Mouse (Mus musculus): ENCODE measurements around the gene Clmp.
"Not testable (repeated sequence)": the region's sequence is repeated elsewhere in the genome, so short reads cannot be mapped to it uniquely, and the experiment has no call there.

Gene Clmp

DNA sequence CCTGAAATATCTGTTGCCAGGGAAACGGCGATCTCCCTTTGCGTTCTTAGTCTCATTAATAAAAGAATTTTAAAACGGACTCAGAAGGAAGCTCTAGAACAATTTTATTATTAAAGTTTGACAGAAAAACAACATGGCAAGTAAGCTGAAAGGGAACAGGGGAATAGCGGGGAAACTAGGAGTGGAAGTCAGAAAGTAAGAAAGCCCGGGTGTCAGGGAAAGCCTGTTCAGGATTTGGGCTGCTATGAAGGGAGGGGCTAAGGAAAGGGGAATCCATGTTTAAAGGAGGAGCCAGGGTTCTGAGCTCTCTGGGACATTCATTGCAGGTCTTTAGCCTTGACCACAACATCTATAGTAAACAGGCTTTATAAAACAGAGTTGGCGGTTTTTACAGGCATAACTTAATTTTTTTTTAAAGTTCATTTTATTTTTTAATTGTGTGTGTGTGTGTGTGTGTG is 45.9 kb downstream of the Clmp start:
- DNase-seq (ENCODE audit: low spot score in 2 of 2), result no peak

- no peak for DNase-seq (ENCODE audit: low spot score in 2 of 2)
These were observed 46.5 kb downstream of the Clmp start for GRCm38 (mm10) chr9:40732302-40732701.

GRCm38 (mm10) chr9:40737117-40737516 is 51.4 kb downstream of the Clmp start:
- DNase-seq (ENCODE audit: low spot score in 2 of 2), result peak in 1 of 2 experiments; percentile 67

DNA sequence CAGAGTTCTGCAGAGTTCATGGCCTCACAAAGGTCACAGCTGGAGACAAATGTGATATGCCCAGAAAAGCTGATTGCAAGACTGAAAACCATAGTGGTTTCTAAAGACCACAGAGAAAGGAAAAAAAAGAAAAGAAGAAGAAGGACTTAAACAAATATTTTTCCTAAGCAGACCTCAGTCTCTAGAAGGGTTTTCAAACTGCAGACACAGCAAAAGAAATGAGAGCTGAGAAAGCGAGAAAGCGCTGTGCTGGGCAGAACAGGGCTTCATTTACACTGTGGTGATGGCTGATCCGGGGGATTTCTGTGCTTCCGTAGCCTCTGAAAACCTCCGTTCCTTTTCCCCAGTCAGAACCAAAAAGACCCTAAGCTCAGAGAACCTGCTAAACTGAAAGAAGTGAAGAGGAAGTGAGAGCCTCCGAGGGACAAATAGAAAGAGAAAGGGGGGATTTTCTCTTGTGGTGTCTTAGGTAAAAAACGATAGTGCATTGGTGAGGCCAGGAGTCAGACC is 57.8 kb downstream of the Clmp start:
- no peak for DNase-seq (ENCODE audit: low spot score in 2 of 2)

DNA sequence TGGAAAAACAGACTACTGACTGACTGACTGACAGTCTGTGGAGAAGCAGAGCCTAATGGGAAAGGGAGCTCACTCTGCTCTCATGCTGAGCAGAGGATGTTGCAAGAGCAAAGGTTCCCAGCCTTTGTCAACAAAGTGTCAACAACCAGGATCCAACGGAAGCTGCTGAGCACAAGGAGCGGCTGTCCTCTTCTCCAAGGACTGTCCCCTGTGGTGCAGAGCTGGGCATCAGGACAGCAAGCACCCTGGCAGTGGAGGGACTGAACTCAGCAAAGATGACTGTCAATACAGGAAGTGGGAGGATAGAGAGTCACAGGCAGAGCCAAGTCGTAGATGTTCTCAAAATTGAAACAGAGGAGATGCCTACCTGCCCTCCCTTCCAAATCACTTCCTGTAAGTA is 58.5 kb downstream of the Clmp start:
- DNase-seq (ENCODE audit: low spot score in 2 of 2), result no peak

DNA sequence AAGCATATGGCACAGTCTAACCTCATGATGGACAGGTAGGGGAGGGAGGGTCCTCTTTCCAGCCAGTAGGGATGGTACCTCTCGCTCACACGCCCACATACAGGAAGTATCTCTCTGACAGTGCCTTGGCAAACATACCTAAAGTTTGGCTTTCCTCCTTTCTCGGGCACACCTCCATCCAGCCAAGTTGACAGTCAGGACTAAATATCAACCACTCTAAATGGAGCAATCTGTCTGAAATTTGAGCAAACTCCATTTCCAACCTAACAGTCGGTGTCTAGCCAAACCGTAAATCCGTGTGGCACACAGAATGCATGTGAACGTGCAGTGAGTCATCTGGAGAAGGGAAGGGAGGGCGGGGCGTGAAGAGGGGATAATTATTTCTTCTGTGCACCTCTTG is 61.0 kb downstream of the Clmp start:
- DNase-seq (ENCODE audit: low spot score in 2 of 2), result peak in 1 of 2 experiments; percentile 24

DNA sequence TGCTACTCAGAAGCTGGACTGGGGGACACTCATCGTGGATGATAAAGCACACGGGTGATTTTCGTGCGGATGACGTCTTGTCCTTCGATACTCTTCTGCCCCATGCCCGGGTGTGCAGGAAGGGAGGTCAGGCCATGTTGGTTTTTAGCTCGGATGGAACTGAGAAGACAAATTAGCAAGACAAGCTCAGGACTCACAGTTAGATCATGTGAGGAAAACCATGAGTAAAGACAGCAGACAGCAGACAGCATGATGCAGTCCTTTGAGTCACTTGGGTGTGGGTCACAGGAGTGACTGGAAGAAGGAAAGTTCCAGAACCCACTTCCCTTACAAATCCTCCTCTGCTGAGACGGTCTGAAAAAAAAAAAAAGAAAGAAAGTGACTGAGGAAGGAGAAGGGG is 61.5 kb downstream of the Clmp start:
- no peak for DNase-seq (ENCODE audit: low spot score in 2 of 2)

GRCm38 (mm10) chr9:40749832-40750620 is 64.3 kb downstream of the Clmp start:
- DNase-seq (ENCODE audit: low spot score in 2 of 2), result peak in 1 of 2 experiments; percentile 64

GRCm38 (mm10) chr9:40751749-40752148 is 66.0 kb downstream of the Clmp start:
- no peak for DNase-seq (ENCODE audit: low spot score in 2 of 2)

DNA sequence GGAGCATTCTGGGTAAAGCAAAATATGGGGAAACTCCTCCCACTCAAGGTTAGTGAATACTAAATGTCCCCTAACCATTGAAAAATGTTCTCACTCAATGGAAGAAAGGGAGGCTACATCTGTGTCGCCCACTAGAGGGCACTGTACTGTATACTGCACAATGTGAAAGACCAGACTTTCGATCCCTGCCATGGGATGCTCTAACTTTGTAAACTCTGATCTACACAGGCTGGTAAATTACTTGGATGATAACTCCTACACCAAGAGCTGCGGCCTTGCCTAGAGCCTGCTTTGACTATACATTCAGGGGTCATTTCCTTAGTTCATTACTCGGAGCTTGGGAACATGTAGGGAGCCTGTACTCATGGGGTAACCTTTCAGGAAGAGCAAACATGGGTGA is 70.6 kb downstream of the Clmp start:
- DNase-seq (ENCODE audit: low spot score in 2 of 2), result peak in 1 of 2 experiments; percentile 66

DNA sequence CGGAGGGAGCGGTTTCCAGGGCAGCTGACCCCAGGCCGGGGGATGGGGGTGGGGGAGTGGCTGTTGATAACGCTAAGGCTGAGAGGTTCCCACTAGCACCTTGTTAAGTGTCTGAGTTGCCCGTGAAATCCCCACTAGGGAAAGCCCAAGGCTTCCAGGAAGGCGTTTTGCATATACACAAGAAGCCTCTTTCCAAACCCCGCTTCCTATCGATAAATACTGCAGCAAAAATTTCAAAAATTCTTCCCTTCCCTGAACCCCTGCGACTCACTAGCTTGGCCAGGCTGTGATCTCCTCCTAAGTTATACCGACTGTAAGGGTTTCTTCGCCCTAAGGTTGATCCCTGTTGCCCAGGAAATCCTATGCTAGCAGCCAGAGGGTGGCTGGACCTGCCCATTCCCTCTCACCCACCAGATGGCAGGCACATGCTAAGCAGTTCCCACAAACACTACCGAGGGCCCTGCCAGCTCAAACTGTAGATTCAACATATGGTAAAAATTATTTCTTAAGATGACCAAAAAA is 71.4 kb downstream of the Clmp start:
- peak; percentile 52 to 74 for DNase-seq (ENCODE audit: low spot score in 2 of 2)

DNA sequence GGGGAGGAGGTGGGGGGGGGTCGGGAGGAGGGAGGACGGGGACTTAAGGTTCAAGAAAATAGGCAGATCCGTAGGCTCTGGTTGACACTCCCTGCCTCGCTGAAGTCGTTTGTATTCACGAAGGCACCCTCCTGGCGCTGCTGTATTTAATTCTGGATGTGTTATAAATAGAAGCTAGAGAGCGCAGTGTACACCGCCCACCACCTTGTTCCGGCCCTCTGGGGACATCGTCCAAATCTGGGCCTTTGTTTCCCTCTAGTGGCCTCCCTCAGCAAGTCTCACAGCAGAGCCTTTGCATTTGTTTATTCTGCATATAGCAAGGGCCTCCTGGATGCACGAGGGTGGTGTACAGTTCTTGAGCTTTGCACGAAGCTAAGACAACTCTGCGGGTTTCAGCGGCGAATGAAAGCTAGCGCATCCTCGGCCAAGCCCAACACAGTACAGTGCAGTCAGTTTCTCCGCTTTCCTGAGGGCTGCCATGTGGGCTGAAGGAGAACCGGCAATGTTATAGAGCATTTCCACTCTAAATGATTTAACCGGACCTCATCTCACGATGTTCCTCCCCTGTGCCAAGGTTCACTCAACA is 72.0 kb downstream of the Clmp start:
- peak; percentile 85 to 92 for DNase-seq (ENCODE audit: low spot score in 2 of 2)

- DNase-seq (ENCODE audit: low spot score in 2 of 2), result no peak
These were observed 76.6 kb downstream of the Clmp start for GRCm38 (mm10) chr9:40762354-40762753.

DNA sequence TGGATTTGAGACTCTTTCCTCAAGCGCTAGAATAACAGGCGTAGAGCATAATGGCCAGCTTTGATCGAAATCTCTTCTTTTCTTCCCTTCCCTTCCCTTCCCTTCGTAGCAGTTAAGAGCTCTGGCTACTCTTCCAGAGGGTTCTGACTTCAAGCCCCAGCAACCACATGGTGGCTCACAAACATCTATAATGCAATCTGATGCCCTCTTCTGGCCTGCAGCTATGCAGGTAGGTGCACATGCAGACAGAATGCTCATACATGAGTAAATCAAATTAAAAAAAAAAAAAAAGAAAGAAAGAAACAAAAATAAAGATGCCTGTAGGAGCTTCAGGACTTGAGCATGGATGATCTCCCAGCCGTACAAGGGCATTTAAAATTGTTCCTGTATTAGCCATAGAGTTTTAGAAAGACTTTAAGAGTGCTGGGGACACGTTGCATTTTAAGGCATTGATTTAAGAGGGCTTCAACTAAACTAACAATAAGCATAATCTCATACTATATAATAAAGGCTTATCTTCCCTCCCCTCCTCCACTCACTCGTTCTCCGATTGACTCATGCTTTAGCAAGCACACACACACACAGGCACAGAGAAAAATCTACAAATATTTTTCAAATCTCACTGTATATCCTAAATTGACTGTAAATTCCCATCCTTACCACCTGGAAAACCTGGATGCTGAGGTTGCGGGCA is 79.3 kb downstream of the Clmp start:
- DNase-seq (ENCODE audit: low spot score in 2 of 2), result no peak

GRCm38 (mm10) chr9:40765581-40765940 is 79.8 kb downstream of the Clmp start:
- peak; percentile 69 to 78 for DNase-seq (ENCODE audit: low spot score in 2 of 2)

GRCm38 (mm10) chr9:40766058-40766605 is 80.4 kb downstream of the Clmp start:
- DNase-seq (ENCODE audit: low spot score in 2 of 2), result no peak

DNA sequence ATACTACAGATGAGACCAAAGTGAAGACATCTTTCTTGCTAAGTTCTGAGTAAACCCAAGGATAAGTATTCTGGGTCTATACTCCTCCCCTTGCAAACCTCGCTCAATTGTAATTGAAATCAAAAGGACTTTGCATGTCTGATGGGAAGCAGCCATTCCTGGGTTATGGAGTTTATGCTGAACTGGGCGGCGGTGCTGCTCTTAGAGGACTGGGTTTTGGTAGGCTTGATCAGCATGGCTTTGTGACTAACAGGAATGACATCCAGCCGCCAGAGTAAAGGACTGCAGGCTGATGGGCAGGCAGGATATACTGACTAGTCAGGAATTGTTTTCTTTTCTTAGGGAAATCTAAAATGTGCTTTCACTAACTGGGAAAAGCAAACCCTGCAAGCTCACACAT is 82.2 kb downstream of the Clmp start:
- no peak for DNase-seq (ENCODE audit: low spot score in 2 of 2)

- DNase-seq (ENCODE audit: low spot score in 2 of 2), result peak in 1 of 2 experiments; percentile 34
These were observed 86.5 kb downstream of the Clmp start for GRCm38 (mm10) chr9:40772246-40772645.

GRCm38 (mm10) chr9:40773142-40773541 is 87.4 kb downstream of the Clmp start:
- not testable (repeated sequence) for DNase-seq (ENCODE audit: low spot score in 2 of 2)

GRCm38 (mm10) chr9:40773869-40774268 is 88.1 kb downstream of the Clmp start:
- DNase-seq (ENCODE audit: low spot score in 2 of 2), result no peak

- DNase-seq (ENCODE audit: low spot score in 2 of 2), result no peak
These were observed 90.3 kb downstream of the Clmp start for GRCm38 (mm10) chr9:40776044-40776443.

Data from frontal cortex, postnatal 36 days (tissue).